Comparison of ENCODE assay signal across 10 mouse cellular contexts in genomic region chr13:91824845-91825550, GRCm38 (mm10). TPM values are rescaled to one million over a fixed set of nuclear protein-coding genes. Genes with fewer than 3 reads are reported as not detected.
DNase-seq lines count a peak whose midpoint lies in the region; ATAC-seq and TF ChIP-seq lines count a peak whose summit lies in the region.
"Had no signal": no experiment of that assay in that cellular context is flagged by ENCODE, and none has a peak within 500 bp of the region (broad histone marks: within the 10 kb centered on the region; RNA-seq: fewer than 3 reads in every experiment).

No protein-coding gene starts in this region.

- H3K4me3 ChIP-seq in kidney, embryonic 14.5 days (ENCODE audit: low read length): no peak overlapping the region
- no peak overlapping the region for H3K4me3 ChIP-seq in kidney, embryonic 15.5 days (replicated peaks)

- no peaks in the 10 kb centered on the region for H3K27me3 ChIP-seq in kidney, embryonic 14.5 days (ENCODE audit: control insufficient read depth, insufficient read depth, low read length)
- H3K27me3 ChIP-seq in kidney, embryonic 15.5 days: no peaks in the 10 kb centered on the region
- H3K27me3 ChIP-seq: CH12.LX had no signal

- WGBS in kidney, embryonic 14.5 days: 59% methylated on average over 4 of the region's 4 CpGs
- 53% methylated on average over 4 of the region's 4 CpGs for WGBS in kidney, embryonic 15.5 days

- H3K9me3 ChIP-seq in kidney, embryonic 14.5 days (ENCODE audit: control insufficient read depth, low read length): no peaks in the 10 kb centered on the region
- no peaks in the 10 kb centered on the region for H3K9me3 ChIP-seq in kidney, embryonic 15.5 days (replicated peaks)

- ATAC-seq in kidney, embryonic 14.5 days (ENCODE audit: low FRiP score, low TSS enrichment): 0 out of 2 replicates have a peak, but pooled peaks have one; percentile 24
- no peak for ATAC-seq in kidney, embryonic 15.5 days (replicated peaks; ENCODE audit: low FRiP score)
- ATAC-seq: inflammation-experienced regulatory T-cells, adult 6 months had no signal

- H3K9ac ChIP-seq in kidney, embryonic 14.5 days (ENCODE audit: low read depth, low read length): no peak overlapping the region
- H3K9ac ChIP-seq in kidney, embryonic 15.5 days: no peak overlapping the region

- no peaks in the 10 kb centered on the region for H3K4me1 ChIP-seq in kidney, embryonic 14.5 days (ENCODE audit: control insufficient read depth, insufficient read depth, low read length)
- no peaks in the 10 kb centered on the region for H3K4me1 ChIP-seq in kidney, embryonic 15.5 days

- no peak for TF ChIP-seq CTCF in brain, embryonic 14.5 days (IDR thresholded peaks at IDR 0.05; ENCODE audit: borderline replicate concordance, extremely low read depth, insufficient read depth, insufficient read length)

- peak; percentile 19 for DNase-seq in brain, embryonic 14.5 days (ENCODE audit: low read depth)
- DNase-seq in gastrocnemius, adult 8-10 months (ENCODE audit: low spot score in 2 of 2): peak; percentile 26 to 46
- peak; percentile 45 for DNase-seq in lung, postnatal 14 days
- no peak for DNase-seq in right cerebral cortex, postnatal 36 days (ENCODE audit: low spot score in 2 of 2)
- DNase-seq in thymus, postnatal 10 days (ENCODE audit: low spot score in 2 of 2): no peak
- no peak for DNase-seq in adrenal gland, postnatal 25 days

- no peak overlapping the region for H3K4me2 ChIP-seq in kidney, embryonic 14.5 days (replicated peaks; ENCODE audit: low read depth, low read length)
- H3K4me2 ChIP-seq in kidney, embryonic 15.5 days: no peak overlapping the region

- TF ChIP-seq POLR2A in brain, embryonic 14.5 days (IDR thresholded peaks at IDR 0.05; ENCODE audit: borderline replicate concordance, extremely low read depth, insufficient read depth, insufficient read length, poor library complexity, severe bottlenecking): no peak

- H3K36me3 ChIP-seq in kidney, embryonic 14.5 days (ENCODE audit: control insufficient read depth, insufficient read depth, low read length): no peaks in the 10 kb centered on the region
- no peaks in the 10 kb centered on the region for H3K36me3 ChIP-seq in kidney, embryonic 15.5 days

- no peak overlapping the region for H3K27ac ChIP-seq in kidney, embryonic 14.5 days (ENCODE audit: low read depth, low read length)
- H3K27ac ChIP-seq in kidney, embryonic 15.5 days: no peak overlapping the region

RNA-seq across cellular contexts. Expression of gene Zcchc9, which starts 17.5 kb away (rescaled TPM):
- polyA plus RNA-seq in kidney, embryonic 14.5 days (2014; fragmentation: Nextera tagmentation; extraction: Ambion mirVana): 31.5 and 34.0 TPM in 2 replicates
- polyA plus RNA-seq in kidney, embryonic 15.5 days (2015; fragmentation: Nextera tagmentation; extraction: Ambion mirVana): 34.4 and 38.1 TPM in 2 replicates
- 22.9 and 25.4 TPM in 2 replicates for polyA plus RNA-seq in brain, embryonic 14.5 days (2012; rRNA removed)
- 10 to 100 TPM; 11.6 to 13.1 (median 12.6) TPM for total RNA-seq in gastrocnemius, adult 8-10 months (2022)
- total RNA-seq in adrenal gland, postnatal 25 days (2021): 38.9 and 55.3 TPM in 2 replicates

RNA-seq across cellular contexts. Expression of gene Ckmt2, which starts 51.7 kb away (rescaled TPM):
- not detected in 2 replicates for polyA plus RNA-seq in kidney, embryonic 14.5 days (2014; fragmentation: Nextera tagmentation; extraction: Ambion mirVana)
- polyA plus RNA-seq in kidney, embryonic 15.5 days (2015; fragmentation: Nextera tagmentation; extraction: Ambion mirVana): 0.78 and 1.3 TPM in 2 replicates
- 0.05 and 0.15 TPM in 2 replicates for polyA plus RNA-seq in brain, embryonic 14.5 days (2012; rRNA removed)
- total RNA-seq in gastrocnemius, adult 8-10 months (2022): 1,000 to 10,000 TPM in 3 of 4 experiments, 100 to 1,000 TPM in 1; 968 to 1,187 (median 1,152) TPM
- total RNA-seq in adrenal gland, postnatal 25 days (2021): not detected in 2 replicates
- total RNA-seq: CH12.LX had no signal
- polyA plus RNA-seq: inflammation-experienced regulatory T-cells, adult 6 months had no signal

Comparison
In these comparisons a context has a peak if more than half of its experiments do, and no peak if none do; other contexts are left out.
1. DNase-seq: peak in brain, embryonic 14.5 days (single experiment), gastrocnemius, adult 8-10 months (2 of 2) and lung, postnatal 14 days (single experiment); none in right cerebral cortex, postnatal 36 days (0 of 2), thymus, postnatal 10 days (0 of 2) and adrenal gland, postnatal 25 days (single experiment).